Mouse (Mus musculus): ENCODE measurements around the gene Rab19. TPM values are rescaled to one million over a fixed set of nuclear protein-coding genes. Genes with fewer than 3 reads are reported as not detected.
"Not testable (repeated sequence)": the region's sequence is repeated elsewhere in the genome, so short reads cannot be mapped to it uniquely, and the experiment has no call there.

Gene Rab19
- polyA plus RNA-seq, 1 experiment, result 0.90 TPM

DNA sequence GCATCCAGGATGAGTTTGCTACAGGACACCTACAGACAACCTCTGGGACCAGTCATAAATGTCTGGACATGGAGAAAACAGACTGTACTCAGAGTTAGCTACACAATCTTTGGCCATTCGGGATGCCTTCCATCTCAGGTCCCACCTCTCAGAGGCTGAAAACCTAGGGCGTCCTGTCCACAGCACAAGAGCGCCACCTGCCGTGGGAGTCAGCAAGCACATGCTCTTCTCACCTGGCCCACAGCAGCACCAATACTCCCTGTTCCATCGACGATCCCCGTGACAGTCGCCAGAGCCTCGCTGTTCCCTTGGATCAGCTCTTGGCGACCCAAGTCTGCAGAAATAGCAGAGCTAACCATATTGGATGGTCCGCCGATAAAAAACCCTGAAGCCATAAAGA is 37.0 kb upstream of the Rab19 start:
- peaks cover 7% of the 10 kb centered on the region for H3K4me1 ChIP-seq (ENCODE audit: control insufficient read depth, insufficient read depth, low read length)
- no peaks in the 10 kb centered on the region for H3K9me3 ChIP-seq (replicated peaks; ENCODE audit: control insufficient read depth, insufficient read depth, low read length, poor library complexity, severe bottlenecking)
- no peak overlapping the region for H3K27ac ChIP-seq (ENCODE audit: insufficient read depth, low read length)
- H3K36me3 ChIP-seq (ENCODE audit: control insufficient read depth, insufficient read depth, low read length, poor library complexity, severe bottlenecking), result peaks cover 42% of the 10 kb centered on the region
- H3K27me3 ChIP-seq (ENCODE audit: control insufficient read depth, insufficient read depth, low read length, poor library complexity, severe bottlenecking), result no peaks in the 10 kb centered on the region
- H3K9ac ChIP-seq (ENCODE audit: low read depth, poor library complexity, severe bottlenecking), result no peak overlapping the region
- no peak overlapping the region for H3K4me3 ChIP-seq (ENCODE audit: low read depth, low read length)
- TF ChIP-seq CTCF (IDR thresholded peaks at IDR 0.05; ENCODE audit: low read depth, low read length) (peak; percentile 99), EP300 (IDR thresholded peaks at IDR 0.05; ENCODE audit: insufficient read depth, low read depth, low read length) (no peak)

DNA sequence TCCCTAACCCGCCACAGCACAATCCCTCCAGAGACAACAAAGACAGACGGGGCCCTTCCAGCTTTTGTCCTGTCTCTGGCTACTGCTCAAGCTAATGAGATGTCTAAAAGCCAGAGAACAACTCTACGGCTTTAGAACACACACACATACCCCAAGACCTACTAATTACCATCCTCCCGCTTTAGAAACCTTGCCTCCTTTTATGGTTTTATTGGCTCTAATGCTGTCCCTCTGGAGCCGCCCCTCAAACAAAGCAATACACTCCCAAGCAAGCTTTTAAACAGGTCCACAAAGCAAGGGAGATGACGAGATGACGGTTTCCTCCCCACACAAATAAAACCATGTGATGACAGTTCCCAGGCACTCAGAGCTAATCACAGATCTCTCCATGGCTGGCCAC is 35.5 kb upstream of the Rab19 start:
- peaks cover 48% of the 10 kb centered on the region for H3K36me3 ChIP-seq (ENCODE audit: control insufficient read depth, insufficient read depth, low read length, poor library complexity, severe bottlenecking)
- no peak overlapping the region for H3K27ac ChIP-seq (ENCODE audit: insufficient read depth, low read length)
- no peaks in the 10 kb centered on the region for H3K9me3 ChIP-seq (replicated peaks; ENCODE audit: control insufficient read depth, insufficient read depth, low read length, poor library complexity, severe bottlenecking)
- no peaks in the 10 kb centered on the region for H3K27me3 ChIP-seq (ENCODE audit: control insufficient read depth, insufficient read depth, low read length, poor library complexity, severe bottlenecking)
- peaks cover 13% of the 10 kb centered on the region for H3K4me1 ChIP-seq (ENCODE audit: control insufficient read depth, insufficient read depth, low read length)
- no peak overlapping the region for H3K4me3 ChIP-seq (ENCODE audit: low read depth, low read length)
- TF ChIP-seq CTCF (IDR thresholded peaks at IDR 0.05; ENCODE audit: low read depth, low read length) (no peak), POLR2A (IDR thresholded peaks at IDR 0.05; ENCODE audit: insufficient read depth, low read length) (no peak)
- no peak overlapping the region for H3K9ac ChIP-seq (ENCODE audit: low read depth, poor library complexity, severe bottlenecking)

DNA sequence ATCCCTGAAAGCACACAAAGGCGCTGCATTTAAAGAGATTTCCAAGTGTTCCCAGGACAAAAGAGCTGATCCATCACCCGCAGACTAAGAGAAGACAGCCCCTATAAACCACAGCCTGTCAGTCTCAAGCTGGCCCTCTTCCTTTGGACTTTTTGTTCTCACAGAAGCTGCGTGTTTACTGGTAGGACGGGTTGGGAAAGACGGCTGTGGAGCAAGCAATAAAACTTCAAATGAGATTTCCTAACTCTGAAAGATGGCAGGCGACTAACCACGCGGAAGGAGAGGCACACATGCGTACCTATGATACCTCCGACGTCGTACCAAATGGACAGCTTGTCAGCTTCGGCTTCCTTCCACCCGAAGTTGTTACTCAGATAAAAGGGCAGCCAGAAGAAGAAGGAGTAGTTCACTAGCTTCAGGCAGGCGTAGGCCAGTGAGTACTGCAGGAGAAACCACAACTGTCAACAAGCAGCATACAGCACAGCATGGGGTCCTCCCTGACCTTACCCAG is 33.9 kb upstream of the Rab19 start:
- peaks cover 13% of the 10 kb centered on the region for H3K4me1 ChIP-seq (ENCODE audit: control insufficient read depth, insufficient read depth, low read length)
- no peak for TF ChIP-seq CTCF (IDR thresholded peaks at IDR 0.05; ENCODE audit: low read depth, low read length)
- no peak for TF ChIP-seq POLR2A (IDR thresholded peaks at IDR 0.05; ENCODE audit: insufficient read depth, low read length)
- no peak for TF ChIP-seq EP300 (IDR thresholded peaks at IDR 0.05; ENCODE audit: insufficient read depth, low read depth, low read length)
- H3K27ac ChIP-seq (ENCODE audit: insufficient read depth, low read length), result peak overlapping the region; percentile 90
- H3K4me3 ChIP-seq (ENCODE audit: low read depth, low read length), result no peak overlapping the region
- H3K9me3 ChIP-seq (replicated peaks; ENCODE audit: control insufficient read depth, insufficient read depth, low read length, poor library complexity, severe bottlenecking), result no peaks in the 10 kb centered on the region
- H3K36me3 ChIP-seq (ENCODE audit: control insufficient read depth, insufficient read depth, low read length, poor library complexity, severe bottlenecking), result peaks cover 48% of the 10 kb centered on the region
- H3K9ac ChIP-seq (ENCODE audit: low read depth, poor library complexity, severe bottlenecking), result no peak overlapping the region
- H3K27me3 ChIP-seq (ENCODE audit: control insufficient read depth, insufficient read depth, low read length, poor library complexity, severe bottlenecking), result no peaks in the 10 kb centered on the region

DNA sequence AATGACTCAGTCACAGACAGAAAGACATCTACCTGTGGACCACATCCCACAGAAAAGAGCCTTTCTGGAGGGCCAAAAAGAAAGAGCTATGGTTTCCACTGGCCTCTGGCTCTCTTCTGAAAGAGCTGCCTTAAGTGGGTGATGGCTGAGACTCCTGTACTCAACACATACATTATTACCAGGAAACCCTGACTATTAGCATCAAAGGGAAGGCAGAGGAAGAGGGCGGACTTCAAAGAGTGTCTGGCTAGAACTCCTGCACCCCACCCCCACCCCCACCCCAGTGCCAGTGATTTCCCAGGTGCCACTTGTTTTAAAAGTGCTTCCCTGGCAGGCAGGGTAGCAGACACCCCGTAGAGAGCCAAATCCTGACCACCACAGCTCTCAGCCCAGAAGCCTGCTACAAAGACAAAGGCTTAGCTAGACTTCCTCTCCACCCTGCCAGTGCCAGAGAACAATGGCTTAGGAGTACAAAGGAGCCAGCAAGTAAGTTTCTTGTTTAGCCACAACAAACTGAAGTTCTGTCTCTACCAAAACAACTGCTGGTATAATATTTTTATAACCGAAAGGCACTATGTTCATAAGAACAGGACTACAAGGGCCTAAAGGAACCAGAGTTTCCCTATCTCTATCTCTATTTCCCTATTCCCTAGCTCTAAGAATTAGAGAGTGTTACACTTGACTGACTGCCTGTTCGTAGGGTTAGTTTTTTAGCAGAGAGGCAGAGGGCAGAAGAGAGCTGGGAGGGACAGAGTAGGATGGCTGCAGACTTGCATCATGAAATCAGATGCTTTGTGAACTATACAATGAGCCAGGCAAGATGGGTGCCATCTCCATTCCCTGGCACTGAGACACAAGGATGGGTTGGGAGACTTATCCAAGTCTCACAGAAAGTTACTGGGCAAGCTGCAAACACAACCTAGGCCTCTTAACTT is 32.8 kb upstream of the Rab19 start:
- peaks cover 13% of the 10 kb centered on the region for H3K4me1 ChIP-seq (ENCODE audit: control insufficient read depth, insufficient read depth, low read length)
- H3K27ac ChIP-seq (ENCODE audit: insufficient read depth, low read length), result peak overlapping the region; percentile 90
- TF ChIP-seq POLR2A (IDR thresholded peaks at IDR 0.05; ENCODE audit: insufficient read depth, low read length), result no peak
- TF ChIP-seq EP300 (IDR thresholded peaks at IDR 0.05; ENCODE audit: insufficient read depth, low read depth, low read length), result 0 out of 2 replicates have a peak, but pooled peaks have one; percentile 48
- H3K4me3 ChIP-seq (ENCODE audit: low read depth, low read length), result no peak overlapping the region
- no peak overlapping the region for H3K9ac ChIP-seq (ENCODE audit: low read depth, poor library complexity, severe bottlenecking)
- peaks cover 39% of the 10 kb centered on the region for H3K36me3 ChIP-seq (ENCODE audit: control insufficient read depth, insufficient read depth, low read length, poor library complexity, severe bottlenecking)
- no peaks in the 10 kb centered on the region for H3K27me3 ChIP-seq (ENCODE audit: control insufficient read depth, insufficient read depth, low read length, poor library complexity, severe bottlenecking)
- H3K9me3 ChIP-seq (replicated peaks; ENCODE audit: control insufficient read depth, insufficient read depth, low read length, poor library complexity, severe bottlenecking), result no peaks in the 10 kb centered on the region

DNA sequence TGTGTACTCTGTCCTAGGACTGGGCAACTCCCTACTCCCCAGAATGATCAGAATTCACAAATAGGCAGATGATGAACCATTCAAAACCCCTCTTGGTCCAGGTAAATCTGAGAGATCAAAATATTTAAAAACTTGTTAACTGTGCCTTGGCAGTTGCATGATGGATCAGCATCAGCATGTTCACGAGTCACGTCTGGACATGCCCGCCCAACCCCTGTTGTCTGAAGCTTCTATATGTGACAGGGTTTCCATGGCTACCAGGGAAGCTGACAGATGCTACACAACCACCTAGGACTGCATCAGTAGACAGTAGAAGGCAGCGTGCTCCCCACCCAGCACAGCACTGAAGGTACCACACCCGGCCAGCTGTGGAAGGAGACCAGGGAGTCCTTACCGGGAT is 32.0 kb upstream of the Rab19 start:
- Histone ChIP-seq H3K36me3 (ENCODE audit: control insufficient read depth, insufficient read depth, low read length, poor library complexity, severe bottlenecking) (peaks cover 34% of the 10 kb centered on the region), H3K9ac (ENCODE audit: low read depth, poor library complexity, severe bottlenecking) (no peak overlapping the region), H3K4me1 (ENCODE audit: control insufficient read depth, insufficient read depth, low read length) (peaks cover 13% of the 10 kb centered on the region), H3K27ac (ENCODE audit: insufficient read depth, low read length) (peak overlapping the region; percentile 90), H3K27me3 (ENCODE audit: control insufficient read depth, insufficient read depth, low read length, poor library complexity, severe bottlenecking) (no peaks in the 10 kb centered on the region), H3K9me3 (replicated peaks; ENCODE audit: control insufficient read depth, insufficient read depth, low read length, poor library complexity, severe bottlenecking) (no peaks in the 10 kb centered on the region), H3K4me3 (ENCODE audit: low read depth, low read length) (no peak overlapping the region)
- TF ChIP-seq EP300 (IDR thresholded peaks at IDR 0.05; ENCODE audit: insufficient read depth, low read depth, low read length) (peak; percentile 64; the same call in 1 of the 2 replicates), POLR2A (IDR thresholded peaks at IDR 0.05; ENCODE audit: insufficient read depth, low read length) (no peak), CTCF (IDR thresholded peaks at IDR 0.05; ENCODE audit: low read depth, low read length) (no peak)

DNA sequence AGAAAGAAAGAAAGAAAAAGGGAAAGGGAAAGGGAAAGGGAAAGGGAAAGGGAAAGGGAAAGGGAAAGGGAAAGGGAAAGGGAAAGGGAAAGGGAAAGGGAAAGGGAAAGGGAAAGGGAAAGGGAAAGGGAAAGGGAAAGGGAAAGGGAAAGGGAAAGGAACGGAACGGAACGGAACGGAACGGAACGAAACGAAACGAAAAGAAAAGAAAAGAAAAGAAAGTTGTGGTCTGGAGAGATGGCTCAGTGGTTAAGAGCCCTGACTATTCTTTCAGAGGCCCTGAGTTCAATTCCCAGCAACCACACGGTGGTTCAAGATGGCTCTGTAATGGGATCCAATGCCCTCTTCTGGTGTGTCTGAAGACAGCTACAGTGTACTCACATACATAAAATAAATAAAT is 21.8 kb upstream of the Rab19 start:
- not testable (repeated sequence) for H3K27me3 ChIP-seq (ENCODE audit: control insufficient read depth, insufficient read depth, low read length, poor library complexity, severe bottlenecking); H3K9ac ChIP-seq (ENCODE audit: low read depth, poor library complexity, severe bottlenecking); H3K4me3 ChIP-seq (ENCODE audit: low read depth, low read length); H3K27ac ChIP-seq (ENCODE audit: insufficient read depth, low read length); H3K9me3 ChIP-seq (replicated peaks; ENCODE audit: control insufficient read depth, insufficient read depth, low read length, poor library complexity, severe bottlenecking); H3K4me1 ChIP-seq (ENCODE audit: control insufficient read depth, insufficient read depth, low read length)
- H3K36me3 ChIP-seq (ENCODE audit: control insufficient read depth, insufficient read depth, low read length, poor library complexity, severe bottlenecking), result peaks cover 46% of the 10 kb centered on the region

All from ES-Bruce4 (cell line).